Mouse (Mus musculus) forebrain, embryonic 10.5 days (tissue): Measurements from ENCODE around the gene Max. TPM values are rescaled to one million over a fixed set of nuclear protein-coding genes. Genes with fewer than 3 reads are reported as not detected.

Source experiments
- DNase-seq: peaks from one replicate; pipeline ENCODE4 v3.0.0-alpha.2; 2017; ENCODE audit warnings: low spot score; ENCODE audit errors: extremely low spot score
- H3K27ac ChIP-seq: fragments of 300-500 bp; sonication (generic); 2 replicates; pipeline ENCODE4 v1.5.1; 2016; ENCODE audit warnings: mild to moderate bottlenecking
- H3K27me3 ChIP-seq: fragments of 300-500 bp; sonication (generic); 2 replicates; pipeline ENCODE4 v1.6.1; 2016; ENCODE audit warnings: mild to moderate bottlenecking; ENCODE audit not compliant: poor library complexity, severe bottlenecking
- H3K36me3 ChIP-seq: fragments of 300-500 bp; sonication (generic); replicated peaks from 2 replicates; pipeline ENCODE4 v1.6.1; 2016; ENCODE audit warnings: mild to moderate bottlenecking, moderate library complexity
- H3K4me1 ChIP-seq: fragments of 300-500 bp; sonication (generic); 2 replicates; pipeline ENCODE4 v1.6.1; 2016
- H3K4me3 ChIP-seq: fragments of 300-500 bp; sonication (generic); 2 replicates; pipeline ENCODE4 v1.5.1; 2016; ENCODE audit warnings: mild to moderate bottlenecking, moderate library complexity
- H3K9me3 ChIP-seq: fragments of 300-500 bp; sonication (generic); 2 replicates; pipeline ENCODE4 v1.6.1; 2016; ENCODE audit warnings: mild to moderate bottlenecking, moderate library complexity
- WGBS: fragments of 180-500 bp; shearing (Covaris S2); methylation state at CpG from one replicate; pipeline ENCODE4 v1.1.7; 2016; 5-methylcytosine and 5-hydroxymethylcytosine counted together
- polyA plus RNA-seq: library from polyadenylated mRNA; unstranded; fragments of >200 nt; fragmentation: Nextera tagmentation; extraction: Ambion mirVana; gene quantifications from 2 replicates; pipeline ENCODE4 v1.2.1, GENCODE M21; 2016

Gene Max
- polyA plus RNA-seq, 1 experiment from 2014 or later, result 13.5 TPM

DNA sequence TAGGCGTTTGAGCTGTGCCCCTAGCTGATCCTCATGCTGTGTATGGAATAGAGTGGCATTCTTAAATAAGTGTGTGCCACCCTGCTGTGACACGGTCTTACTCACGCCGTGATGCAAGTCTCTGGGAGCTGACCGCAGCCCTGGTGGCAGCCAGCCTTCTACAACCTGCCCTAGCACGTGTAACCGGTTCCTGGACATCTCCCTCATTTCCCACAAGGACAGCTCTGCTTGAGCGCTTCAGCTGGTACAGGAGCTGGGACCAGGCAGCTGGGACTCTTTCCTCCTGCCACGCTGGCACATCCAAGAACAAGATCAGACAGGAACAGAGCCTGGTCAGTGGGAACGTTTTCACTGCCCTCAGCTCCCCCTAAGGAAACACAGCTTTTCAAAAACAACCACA, 34.5 kb downstream of the Max start:
- no peak overlapping the region for H3K27ac ChIP-seq
- H3K4me1 ChIP-seq, result peaks cover 6% of the 10 kb centered on the region; the same call in 1 of the 2 replicates
- 70% methylated on average over 10 of the region's 10 CpGs for WGBS
- no peaks in the 10 kb centered on the region for H3K27me3 ChIP-seq
- peaks cover 13% of the 10 kb centered on the region for H3K36me3 ChIP-seq
- H3K9me3 ChIP-seq, result no peaks in the 10 kb centered on the region
- H3K4me3 ChIP-seq, result no peak overlapping the region
- DNase-seq, result no peak

DNA sequence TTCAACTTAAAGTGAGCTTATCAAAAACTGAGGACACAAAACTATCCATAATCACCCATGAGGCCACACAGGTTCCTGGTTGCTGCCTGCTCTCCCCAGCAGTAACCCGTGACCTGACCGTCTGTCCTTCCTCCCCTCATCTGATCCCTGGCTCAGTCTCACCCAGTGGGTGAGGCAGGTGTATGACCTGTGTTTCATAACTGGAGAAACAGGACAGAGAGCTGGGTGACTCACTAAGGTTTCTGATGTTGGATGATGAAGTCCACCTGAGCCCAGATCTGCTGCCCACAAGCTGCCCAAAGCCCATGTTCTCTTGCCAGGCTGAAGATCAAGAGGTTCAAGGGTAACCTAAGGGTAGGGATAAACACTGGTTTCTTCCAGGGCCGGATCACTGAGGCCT, 35.0 kb downstream of the Max start:
- H3K9me3 ChIP-seq, result no peaks in the 10 kb centered on the region
- no peak overlapping the region for H3K4me3 ChIP-seq
- H3K4me1 ChIP-seq, result peaks cover 6% of the 10 kb centered on the region; the same call in 1 of the 2 replicates
- H3K36me3 ChIP-seq, result peaks cover 9% of the 10 kb centered on the region; the same call in 1 of the 2 replicates
- H3K27ac ChIP-seq, result no peak overlapping the region
- H3K27me3 ChIP-seq, result no peaks in the 10 kb centered on the region
- DNase-seq, result no peak
- WGBS, result 89% methylated on average over 3 of the region's 3 CpGs

DNA sequence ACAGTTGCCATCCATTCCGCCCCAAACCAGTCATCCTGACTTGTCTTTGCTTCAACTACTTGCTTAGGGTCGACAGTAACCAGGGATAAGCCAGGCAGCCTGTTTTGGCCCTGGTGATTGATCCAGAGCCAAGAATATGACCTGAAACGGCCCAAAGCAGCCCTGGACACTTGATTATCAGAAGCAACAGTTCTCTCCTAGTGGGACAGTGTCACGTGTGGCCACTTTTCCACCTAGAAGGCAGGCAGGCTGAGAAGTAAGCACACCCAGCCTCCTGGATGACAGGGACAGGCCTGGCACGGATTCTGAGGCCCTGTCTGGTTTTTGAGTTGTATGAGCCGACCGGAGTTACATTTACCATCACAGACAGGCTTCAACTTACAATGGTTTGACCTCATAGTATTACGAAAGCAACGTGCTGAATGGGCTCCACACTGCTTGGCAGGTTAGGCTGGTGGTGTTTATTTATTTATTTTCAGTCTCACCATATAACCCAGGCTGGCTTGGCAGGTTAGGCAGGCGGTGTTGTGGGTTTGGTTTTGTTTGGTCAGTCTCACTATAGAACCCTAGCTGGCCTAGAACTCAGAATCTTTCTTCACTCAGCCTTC, 35.6 kb downstream of the Max start:
- DNase-seq, result no peak
- no peaks in the 10 kb centered on the region for H3K27me3 ChIP-seq
- no peak overlapping the region for H3K27ac ChIP-seq
- peaks cover 6% of the 10 kb centered on the region; the same call in 1 of the 2 replicates for H3K4me1 ChIP-seq
- H3K36me3 ChIP-seq, result peaks cover 9% of the 10 kb centered on the region; the same call in 1 of the 2 replicates
- 90% methylated on average over 10 of the region's 10 CpGs for WGBS
- no peak overlapping the region for H3K4me3 ChIP-seq
- H3K9me3 ChIP-seq, result no peaks in the 10 kb centered on the region

DNA sequence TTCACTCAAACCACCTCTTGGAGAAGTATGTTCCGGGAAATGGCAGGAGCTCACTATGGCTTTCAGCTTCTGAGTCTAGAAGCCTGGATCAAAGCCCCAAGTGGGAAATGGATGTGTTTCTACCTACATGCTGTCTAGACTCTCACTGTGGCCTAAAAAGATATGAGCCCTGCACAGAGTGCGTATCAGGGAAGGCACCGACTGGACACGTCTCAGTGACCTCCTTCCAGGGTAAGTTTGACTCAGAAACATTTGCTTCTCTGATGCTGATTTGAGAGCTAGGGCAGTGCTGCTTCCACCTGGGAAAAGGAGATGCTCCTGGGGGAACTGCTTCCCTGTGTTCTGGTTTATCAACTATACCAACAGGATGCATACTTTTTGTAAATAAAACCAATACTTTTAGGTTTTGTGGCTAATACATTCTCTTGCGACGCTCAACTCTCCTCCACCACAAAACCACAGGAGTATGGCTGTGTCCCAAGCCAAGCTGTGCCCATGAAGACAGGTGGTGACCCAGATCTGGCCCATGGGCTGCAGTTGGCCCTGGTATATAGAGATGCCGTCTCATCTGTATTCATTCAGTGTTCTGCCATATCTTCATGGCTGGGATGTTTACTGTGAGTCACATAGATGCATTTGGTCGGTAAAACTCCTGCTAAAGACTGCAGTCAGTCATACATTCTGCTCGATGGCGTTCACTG, 36.9 kb downstream of the Max start:
- Histone ChIP-seq H3K4me3 (no peak overlapping the region), H3K9me3 (no peaks in the 10 kb centered on the region), H3K36me3 (peaks cover 16% of the 10 kb centered on the region), H3K4me1 (peaks cover 6% of the 10 kb centered on the region; the same call in 1 of the 2 replicates), H3K27ac (no peak overlapping the region), H3K27me3 (no peaks in the 10 kb centered on the region)
- DNase-seq, result no peak
- WGBS, result 94% methylated on average over 10 of the region's 10 CpGs

DNA sequence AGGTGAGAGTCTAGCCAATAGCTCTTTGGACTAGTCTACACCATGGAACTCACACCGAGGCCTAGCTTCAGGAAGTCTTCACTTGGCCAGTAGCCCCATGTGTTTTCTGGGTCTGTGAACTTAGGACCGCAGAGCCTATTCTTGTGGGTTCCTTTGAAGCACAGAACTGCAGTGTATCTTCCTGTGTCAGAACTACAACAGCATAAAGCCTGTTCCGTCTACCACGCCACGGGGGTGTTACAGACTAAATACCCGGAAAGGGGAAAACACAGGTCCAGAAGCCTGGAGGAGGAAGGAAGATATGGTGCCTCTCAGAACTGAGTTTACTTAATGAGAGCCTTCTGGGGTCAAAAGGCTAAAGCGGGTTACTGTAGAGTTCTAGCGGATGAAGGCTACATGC, 38.9 kb downstream of the Max start:
- no peaks in the 10 kb centered on the region for H3K27me3 ChIP-seq
- peaks cover 20% of the 10 kb centered on the region for H3K36me3 ChIP-seq
- no peak overlapping the region for H3K27ac ChIP-seq
- H3K9me3 ChIP-seq, result no peaks in the 10 kb centered on the region
- no peak for DNase-seq
- no peak overlapping the region for H3K4me3 ChIP-seq
- H3K4me1 ChIP-seq, result peaks cover 5% of the 10 kb centered on the region
- WGBS, result 92% methylated on average over 8 of the region's 8 CpGs

DNA sequence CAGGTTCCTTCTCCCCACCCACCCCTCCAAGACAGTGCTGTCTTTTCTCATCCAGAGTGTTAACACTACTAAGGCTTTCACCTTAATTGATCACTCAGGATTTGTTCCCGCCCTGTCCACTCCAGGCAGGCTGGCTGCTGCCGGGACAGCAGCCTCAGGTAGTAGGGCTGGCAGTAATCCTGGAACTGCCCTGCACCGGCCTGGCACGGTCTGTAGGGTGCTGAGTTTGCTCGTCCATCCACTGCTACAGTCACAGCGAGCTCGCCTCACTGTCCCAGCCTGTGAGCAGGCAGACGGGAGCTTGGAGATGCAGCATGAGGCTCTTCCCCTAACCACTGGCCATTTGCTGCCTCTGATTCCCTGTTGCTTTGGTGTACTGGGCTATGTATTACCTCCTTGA, 41.0 kb downstream of the Max start:
- no peak for DNase-seq
- no peaks in the 10 kb centered on the region for H3K27me3 ChIP-seq
- no peak overlapping the region; the same call in 1 of the 2 replicates for H3K27ac ChIP-seq
- H3K36me3 ChIP-seq, result peaks cover 32% of the 10 kb centered on the region
- H3K9me3 ChIP-seq, result no peaks in the 10 kb centered on the region
- H3K4me3 ChIP-seq, result no peak overlapping the region
- WGBS, result 85% methylated on average over 8 of the region's 8 CpGs
- peaks cover 5% of the 10 kb centered on the region for H3K4me1 ChIP-seq

DNA sequence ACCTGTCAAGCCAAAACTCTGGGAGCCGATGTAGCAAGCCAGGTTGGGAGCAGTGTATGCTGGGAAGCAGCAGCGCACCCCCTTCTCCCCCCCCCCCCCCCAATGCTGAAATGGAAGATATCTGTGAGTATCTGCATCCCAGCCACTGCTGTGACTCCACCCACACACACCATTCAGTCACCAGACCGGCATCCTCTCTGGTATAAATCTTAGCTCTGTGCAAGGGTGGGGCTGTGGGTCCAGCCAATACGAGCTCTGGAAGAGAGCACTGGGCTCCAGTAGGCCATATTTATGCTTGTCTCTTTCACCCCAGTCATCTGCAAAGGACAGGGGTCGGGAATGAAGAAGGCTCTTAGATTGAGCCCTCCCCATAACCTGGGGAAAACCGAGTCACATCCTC, 41.6 kb downstream of the Max start:
- Histone ChIP-seq H3K4me1 (peaks cover 5% of the 10 kb centered on the region), H3K9me3 (no peaks in the 10 kb centered on the region), H3K27me3 (no peaks in the 10 kb centered on the region), H3K36me3 (peaks cover 32% of the 10 kb centered on the region), H3K4me3 (no peak overlapping the region), H3K27ac (no peak overlapping the region)
- DNase-seq, result no peak
- 90% methylated on average over 6 of the region's 6 CpGs for WGBS

DNA sequence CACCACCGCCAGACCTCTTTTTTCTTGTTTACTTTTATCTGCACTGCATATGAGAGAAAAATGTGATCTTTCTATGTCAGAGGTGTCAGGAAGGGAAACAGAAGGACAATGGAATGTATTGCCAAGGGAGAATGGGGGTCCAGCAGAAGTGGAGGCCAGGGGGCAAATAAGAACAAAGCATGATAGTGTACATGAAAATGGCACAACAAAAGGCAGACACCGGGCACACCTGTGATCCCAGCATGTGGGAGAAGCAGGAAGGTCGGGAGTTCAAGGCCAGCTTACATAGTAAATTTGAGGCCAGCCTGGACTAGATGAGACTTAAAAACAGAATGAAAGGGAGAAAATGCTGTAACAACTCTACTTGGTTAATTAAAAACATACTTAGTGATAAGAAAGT, 43.1 kb downstream of the Max start:
- peaks cover 5% of the 10 kb centered on the region for H3K4me1 ChIP-seq
- H3K9me3 ChIP-seq, result no peaks in the 10 kb centered on the region
- no peak overlapping the region for H3K4me3 ChIP-seq
- H3K27me3 ChIP-seq, result no peaks in the 10 kb centered on the region
- H3K27ac ChIP-seq, result no peak overlapping the region
- 71% methylated on average over 3 of the region's 3 CpGs for WGBS
- DNase-seq, result no peak
- H3K36me3 ChIP-seq, result peaks cover 38% of the 10 kb centered on the region

DNA sequence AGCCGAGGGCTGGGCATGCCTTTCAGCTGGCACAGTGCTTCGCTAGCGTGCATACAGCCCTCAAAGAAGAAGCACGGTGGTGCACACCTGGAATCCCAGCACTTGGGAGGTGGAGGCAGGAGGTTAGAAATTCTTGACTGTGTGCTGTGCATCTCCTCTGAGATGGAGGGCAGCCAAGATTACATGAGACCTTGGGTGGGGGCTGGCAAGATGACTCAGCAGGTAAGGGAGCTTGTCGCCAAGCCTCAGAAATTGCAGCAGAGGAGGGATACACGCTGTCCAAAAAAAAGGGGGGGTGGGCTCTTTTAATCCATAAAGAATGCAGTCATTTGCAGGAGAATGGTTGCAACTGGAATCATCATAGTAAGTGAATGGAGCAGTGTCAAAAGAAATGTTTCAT, 43.9 kb downstream of the Max start:
- no peak overlapping the region for H3K4me3 ChIP-seq
- peaks cover 5% of the 10 kb centered on the region for H3K4me1 ChIP-seq
- WGBS, result 81% methylated on average over 6 of the region's 6 CpGs
- H3K36me3 ChIP-seq, result peaks cover 35% of the 10 kb centered on the region
- no peak overlapping the region for H3K27ac ChIP-seq
- no peaks in the 10 kb centered on the region for H3K27me3 ChIP-seq
- no peaks in the 10 kb centered on the region for H3K9me3 ChIP-seq
- no peak for DNase-seq

DNA sequence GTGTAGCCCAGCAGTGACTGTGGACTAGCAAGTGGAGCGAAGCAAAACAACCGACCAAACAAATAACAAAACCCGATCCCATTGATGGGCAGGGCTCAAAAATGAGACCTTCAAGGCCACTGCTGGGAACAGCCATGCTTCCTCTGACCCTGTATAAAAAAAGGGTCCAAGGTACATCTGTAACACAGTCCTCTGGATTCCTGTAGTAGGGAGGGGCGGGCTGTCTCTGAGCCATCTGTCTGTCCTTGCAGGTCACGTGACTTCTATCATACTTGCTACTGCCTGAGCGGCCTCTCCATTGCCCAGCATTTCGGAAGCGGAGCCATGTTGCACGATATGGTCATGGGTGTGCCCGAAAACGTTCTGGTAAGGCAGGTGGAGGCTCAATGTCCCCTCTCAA, 45.8 kb downstream of the Max start:
- Histone ChIP-seq H3K27me3 (no peaks in the 10 kb centered on the region), H3K9me3 (no peaks in the 10 kb centered on the region), H3K36me3 (peaks cover 41% of the 10 kb centered on the region), H3K27ac (no peak overlapping the region; the same call in 1 of the 2 replicates), H3K4me3 (no peak overlapping the region), H3K4me1 (peaks cover 9% of the 10 kb centered on the region)
- DNase-seq, result no peak
- 90% methylated on average over 11 of the region's 11 CpGs for whole genome bisulfite sequencing

DNA sequence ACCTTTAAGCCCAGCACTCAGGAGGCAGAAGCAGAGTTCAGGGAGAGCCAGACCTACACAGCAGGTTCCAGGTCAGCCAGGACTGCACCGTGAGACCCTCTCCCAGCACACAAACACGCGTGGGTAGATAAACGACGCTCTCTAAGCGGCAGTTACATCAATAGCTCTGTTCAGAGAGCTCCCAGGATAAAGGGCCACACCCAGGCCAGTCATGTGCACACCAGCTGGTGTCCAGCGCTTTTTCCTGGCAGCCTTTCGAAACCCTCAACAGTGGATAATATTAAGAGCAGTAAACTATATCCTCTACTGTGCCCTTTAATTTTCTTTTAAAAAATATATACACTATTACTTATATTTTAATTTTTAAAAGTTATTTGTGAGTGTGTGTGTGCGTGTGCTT, 49.8 kb downstream of the Max start:
- DNase-seq, result no peak
- WGBS, result 88% methylated on average over 9 of the region's 9 CpGs
- Histone ChIP-seq H3K4me3 (no peak overlapping the region), H3K36me3 (peaks cover 43% of the 10 kb centered on the region), H3K27me3 (no peaks in the 10 kb centered on the region), H3K4me1 (peaks cover 15% of the 10 kb centered on the region), H3K9me3 (no peaks in the 10 kb centered on the region), H3K27ac (no peak overlapping the region)

DNA sequence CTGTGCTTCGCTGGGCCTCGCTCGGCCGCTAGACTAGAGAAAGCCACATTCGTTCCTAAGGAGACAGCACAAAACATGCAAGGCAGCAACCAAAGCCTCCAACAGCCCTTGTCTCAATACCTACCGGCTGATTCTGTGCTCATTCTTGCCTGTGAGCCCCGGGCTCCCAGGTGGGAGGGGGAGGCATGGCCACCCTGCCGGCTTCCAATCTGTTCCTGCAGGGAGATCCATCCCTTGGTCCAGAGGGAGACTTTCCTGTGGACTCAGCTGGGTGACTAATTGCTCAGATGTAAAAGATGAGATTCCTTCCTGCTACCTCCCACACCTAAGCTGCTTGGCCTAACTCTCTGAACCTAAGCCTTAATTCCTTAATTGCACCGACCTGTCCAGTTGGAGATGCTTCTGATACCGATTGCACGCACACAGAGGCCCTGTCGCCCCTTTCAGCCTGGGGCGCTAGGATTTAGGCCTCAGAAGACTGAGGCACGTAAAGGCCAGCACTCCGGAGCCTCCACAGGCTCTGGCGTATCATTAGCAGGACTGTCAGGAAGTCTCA, 50.8 kb downstream of the Max start:
- Histone ChIP-seq H3K4me3 (no peak overlapping the region), H3K36me3 (peaks cover 42% of the 10 kb centered on the region), H3K27ac (0 out of 2 replicates have a peak overlapping the region, but pooled peaks have one; percentile 41), H3K4me1 (peaks cover 15% of the 10 kb centered on the region), H3K9me3 (no peaks in the 10 kb centered on the region), H3K27me3 (no peaks in the 10 kb centered on the region)
- WGBS, result 72% methylated on average over 16 of the region's 16 CpGs
- no peak for DNase-seq

DNA sequence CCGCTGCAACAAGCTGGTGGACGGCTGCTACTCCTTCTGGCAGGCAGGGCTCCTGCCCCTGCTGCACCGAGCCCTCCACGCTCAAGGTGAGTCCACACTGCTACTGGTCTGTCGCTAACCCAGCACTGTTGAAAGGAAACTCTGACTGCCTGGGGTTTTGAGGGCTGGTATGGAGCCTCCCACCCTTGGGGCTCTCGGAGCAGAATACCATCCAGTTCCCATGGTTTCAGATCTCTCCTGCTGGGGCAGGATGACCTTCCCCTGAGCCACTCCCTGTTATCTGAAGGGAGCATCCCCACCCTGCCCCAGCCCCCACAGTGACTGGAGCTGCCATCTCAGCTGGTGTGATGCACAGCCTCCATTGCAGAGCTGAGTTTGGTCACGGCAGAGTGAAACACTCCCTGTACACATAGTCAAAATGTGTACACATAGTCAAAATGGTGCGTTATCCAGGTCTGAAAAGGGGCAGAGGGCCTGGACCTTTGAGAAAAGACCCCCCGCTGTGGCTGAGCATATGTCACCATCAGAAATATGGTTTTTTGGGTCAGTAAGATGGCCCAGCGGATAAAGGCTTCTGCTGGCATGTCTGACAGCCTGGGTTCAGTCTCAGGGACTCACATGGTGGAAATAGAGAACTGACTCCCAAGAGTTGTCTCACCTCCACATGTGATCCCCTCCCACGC, 51.6 kb downstream of the Max start:
- H3K27ac ChIP-seq, result peak overlapping the region; percentile 65; the same call in 1 of the 2 replicates
- H3K4me3 ChIP-seq, result no peak overlapping the region
- no peaks in the 10 kb centered on the region for H3K9me3 ChIP-seq
- no peak for DNase-seq
- peaks cover 39% of the 10 kb centered on the region for H3K36me3 ChIP-seq
- WGBS, result 73% methylated on average over 11 of the region's 11 CpGs
- no peaks in the 10 kb centered on the region for H3K27me3 ChIP-seq
- peaks cover 15% of the 10 kb centered on the region for H3K4me1 ChIP-seq
